Mouse (Mus musculus): ENCODE data around the gene Immp2l.

Immp2l gene

DNA sequence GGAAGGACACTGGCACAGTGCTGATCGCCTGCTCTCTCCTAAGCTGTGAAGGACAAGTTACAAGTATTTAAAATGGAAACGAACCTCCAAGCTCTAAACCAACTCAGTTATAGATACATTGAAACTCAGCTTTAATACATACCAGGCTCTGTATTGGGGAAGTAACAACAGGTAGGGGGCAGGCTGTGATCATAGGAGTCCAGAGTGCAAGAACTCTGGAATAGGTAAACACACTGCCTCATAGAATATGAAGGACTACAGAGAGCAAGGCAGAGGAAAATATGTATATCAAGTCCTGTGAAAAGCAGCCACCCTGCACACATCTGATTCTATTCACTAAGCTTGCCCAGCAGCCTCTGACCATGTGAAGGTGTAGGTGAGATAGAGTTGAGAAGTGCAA, 99.3 kb downstream of the Immp2l start:
- in situ Hi-C loops (cut with MboI; ENCODE audit: unreplicated experiment in 2 of 2) = loop anchor here (5.0 to 25.0 kb wide), 7 partner anchors 364 to 1864 kb away; partner anchors contain the start of gene Lrrn3 (in 2 of the 2)

DNA sequence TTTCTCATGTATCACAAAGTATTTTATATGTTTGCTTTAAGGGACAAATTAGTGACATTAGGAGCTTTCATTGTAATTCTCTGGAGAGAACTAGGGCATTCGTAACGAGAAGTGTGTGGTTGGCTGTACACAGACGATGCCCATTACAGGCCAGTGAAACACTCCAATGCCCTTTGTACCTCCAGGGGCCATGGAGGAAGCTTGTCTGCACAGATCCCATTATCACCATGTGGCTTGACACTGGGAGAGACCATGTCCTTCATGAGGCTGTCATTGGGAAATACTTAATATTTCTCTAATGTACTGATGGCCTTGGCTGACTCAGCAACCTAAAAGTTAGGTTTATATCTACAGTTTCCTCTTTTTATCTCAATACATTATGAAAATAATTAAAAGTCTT, 111.0 kb downstream of the Immp2l start:
- in situ Hi-C loops (cut with MboI; ENCODE audit: unreplicated experiment in 2 of 2) = no loop called here

- in situ Hi-C loops (cut with MboI; ENCODE audit: unreplicated experiment in 2 of 2) = no loop called here
Observed at GRCm38 (mm10) chr12:41159543-41159942, 135.7 kb downstream of the Immp2l start.

GRCm38 (mm10) chr12:41167802-41168201, 143.9 kb downstream of the Immp2l start:
- in situ Hi-C loops (cut with MboI; ENCODE audit: unreplicated experiment in 2 of 2) = no loop called here

- in situ Hi-C loops (cut with MboI; ENCODE audit: unreplicated experiment in 2 of 2) = no loop called here
Observed at GRCm38 (mm10) chr12:41170051-41170450, 146.2 kb downstream of the Immp2l start.

DNA sequence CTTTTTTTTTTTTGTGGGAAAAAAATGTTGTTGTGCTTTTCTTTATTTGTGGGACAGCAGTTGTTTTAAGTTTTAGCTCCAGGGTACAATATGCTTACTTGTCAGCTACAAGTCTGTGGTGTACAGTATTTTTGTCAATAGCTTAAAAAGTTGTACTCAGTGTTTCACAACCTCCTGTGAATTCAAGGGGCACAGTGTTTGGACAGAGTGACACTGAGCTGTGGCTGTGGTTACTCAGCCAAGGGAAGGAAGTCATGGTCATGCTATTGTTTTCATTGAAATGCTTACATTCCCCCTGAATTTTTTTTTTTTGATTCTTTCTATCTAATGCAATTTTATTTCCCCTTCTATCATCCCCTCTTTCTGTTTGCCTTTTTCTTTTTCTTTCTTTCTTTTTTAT, 159.0 kb downstream of the Immp2l start:
- in situ Hi-C loops (cut with MboI; ENCODE audit: unreplicated experiment in 2 of 2) = no loop called here

GRCm38 (mm10) chr12:41185060-41185459, 161.2 kb downstream of the Immp2l start:
- in situ Hi-C loops (cut with MboI; ENCODE audit: unreplicated experiment in 2 of 2) = no loop called here

- in situ Hi-C loops (cut with MboI; ENCODE audit: unreplicated experiment in 2 of 2) = no loop called here
Observed at GRCm38 (mm10) chr12:41185509-41185908, 161.6 kb downstream of the Immp2l start.

DNA sequence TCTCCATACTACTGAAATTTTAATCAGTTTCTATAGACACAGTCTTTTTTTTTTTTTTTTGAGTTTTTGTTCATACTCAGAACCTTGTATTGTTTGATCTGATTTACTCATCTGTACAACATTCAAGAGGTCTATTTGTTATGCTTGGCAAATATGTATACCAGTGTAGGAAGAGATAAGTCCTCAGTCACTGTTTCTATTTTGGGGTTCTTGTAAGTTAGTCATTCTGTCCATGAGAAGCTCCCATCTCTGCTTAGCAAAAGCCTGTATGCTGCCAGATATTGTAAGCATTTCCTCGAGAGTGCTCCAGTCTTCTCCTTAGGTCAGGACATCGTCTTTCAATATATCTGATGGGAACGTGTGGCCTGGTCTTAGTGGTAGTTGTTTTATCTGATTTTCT, 168.9 kb downstream of the Immp2l start:
- in situ Hi-C loops (cut with MboI; ENCODE audit: unreplicated experiment in 2 of 2) = no loop called here

DNA sequence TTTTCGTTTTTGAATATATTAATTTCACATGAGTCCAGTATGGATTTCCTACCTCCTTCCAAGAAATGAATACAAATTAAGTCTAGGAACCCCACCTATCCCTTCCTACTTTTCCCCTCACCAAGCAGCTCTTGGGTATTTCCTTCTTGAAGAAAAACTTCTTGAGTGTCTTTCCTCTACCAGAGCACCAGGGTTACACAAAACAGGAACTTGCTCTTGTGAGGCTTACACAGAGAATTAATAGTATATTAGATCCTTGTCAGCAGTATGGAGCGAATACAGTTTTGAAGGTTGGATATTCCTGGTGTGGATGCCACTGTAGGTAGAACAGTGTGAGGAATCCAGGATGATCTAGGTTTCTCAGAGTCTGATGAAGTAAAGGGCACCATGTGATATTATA, 172.5 kb downstream of the Immp2l start:
- in situ Hi-C loops (cut with MboI; ENCODE audit: unreplicated experiment in 2 of 2) = no loop called here

DNA sequence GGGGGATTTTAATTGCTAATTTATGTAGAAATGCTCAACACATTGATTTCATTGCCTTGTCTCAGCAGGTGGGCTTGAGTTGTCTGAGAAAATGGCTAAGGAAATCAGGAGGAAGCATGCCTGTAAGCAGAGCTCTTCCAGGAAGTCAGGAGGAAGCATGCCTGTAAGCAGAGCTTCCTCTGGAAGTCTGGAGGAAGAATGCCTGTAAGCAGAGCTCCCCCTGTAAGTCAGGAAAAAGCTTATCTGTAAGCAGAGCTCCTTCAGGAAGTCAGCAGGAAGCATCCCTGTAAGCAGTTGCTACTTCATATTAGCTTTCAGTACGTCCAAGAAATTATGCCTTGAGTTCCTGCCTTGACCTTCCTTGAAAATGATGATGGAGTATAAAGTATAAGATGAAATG, 191.3 kb downstream of the Immp2l start:
- in situ Hi-C loops (cut with MboI; ENCODE audit: unreplicated experiment in 2 of 2) = no loop called here

- in situ Hi-C loops (cut with MboI; ENCODE audit: unreplicated experiment in 2 of 2) = no loop called here
Observed at GRCm38 (mm10) chr12:41221893-41222292, 198.0 kb downstream of the Immp2l start.

- in situ Hi-C loops (cut with MboI; ENCODE audit: unreplicated experiment in 2 of 2) = no loop called here
Observed at GRCm38 (mm10) chr12:41223686-41224085, 199.8 kb downstream of the Immp2l start.

GRCm38 (mm10) chr12:41224538-41224937, 200.6 kb downstream of the Immp2l start:
- in situ Hi-C loops (cut with MboI; ENCODE audit: unreplicated experiment in 2 of 2) = no loop called here

GRCm38 (mm10) chr12:41231966-41232365, 208.1 kb downstream of the Immp2l start:
- in situ Hi-C loops (cut with MboI; ENCODE audit: unreplicated experiment in 2 of 2) = no loop called here

- in situ Hi-C loops (cut with MboI; ENCODE audit: unreplicated experiment in 2 of 2) = no loop called here
Observed at GRCm38 (mm10) chr12:41237880-41238279, 214.0 kb downstream of the Immp2l start.

GRCm38 (mm10) chr12:41241221-41241620, 217.3 kb downstream of the Immp2l start:
- in situ Hi-C loops (cut with MboI; ENCODE audit: unreplicated experiment in 2 of 2) = no loop called here

DNA sequence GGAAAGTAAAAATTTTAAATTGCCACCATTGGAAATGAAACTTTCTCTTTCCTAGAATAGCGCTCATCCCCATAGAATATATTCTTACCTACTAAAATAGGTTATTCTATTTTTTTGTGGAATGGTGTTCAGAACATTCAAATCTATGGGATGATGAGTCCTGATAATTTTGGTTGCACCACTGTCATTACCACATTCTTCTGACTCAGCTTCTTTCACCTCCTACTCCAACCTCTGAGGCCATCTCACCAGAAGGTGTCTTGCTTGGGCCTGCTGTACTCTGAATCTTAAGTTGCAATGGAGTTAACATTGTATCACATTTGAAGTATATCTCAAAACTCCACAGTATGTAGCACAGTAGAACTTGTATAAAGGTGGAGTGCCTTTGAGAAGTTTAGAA, 224.4 kb downstream of the Immp2l start:
- in situ Hi-C loops (cut with MboI; ENCODE audit: unreplicated experiment in 2 of 2) = no loop called here

- in situ Hi-C loops (cut with MboI; ENCODE audit: unreplicated experiment in 2 of 2) = no loop called here
Observed at GRCm38 (mm10) chr12:41250123-41250522, 226.2 kb downstream of the Immp2l start.

GRCm38 (mm10) chr12:41257905-41258304, 234.0 kb downstream of the Immp2l start:
- in situ Hi-C loops (cut with MboI; ENCODE audit: unreplicated experiment in 2 of 2) = no loop called here

DNA sequence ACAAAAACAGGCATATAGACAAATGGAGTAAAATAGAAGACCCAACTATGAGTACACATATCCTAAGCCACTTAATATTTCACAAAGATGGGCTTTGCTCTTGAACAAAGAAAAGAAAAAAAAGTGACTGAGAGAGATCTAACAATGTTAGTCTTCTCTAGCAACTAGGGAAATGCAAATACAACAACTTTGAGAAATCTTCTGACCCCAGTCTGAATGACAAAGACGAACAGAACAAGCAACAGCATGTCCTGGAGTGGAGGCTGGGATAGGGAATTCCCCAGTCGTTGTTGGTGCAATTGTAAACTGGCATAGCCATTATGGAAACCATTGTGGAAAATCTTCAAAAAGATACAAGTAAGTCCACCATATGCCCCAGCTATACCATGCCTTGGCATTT, 235.7 kb downstream of the Immp2l start:
- in situ Hi-C loops (cut with MboI; ENCODE audit: unreplicated experiment in 2 of 2) = no loop called here

DNA sequence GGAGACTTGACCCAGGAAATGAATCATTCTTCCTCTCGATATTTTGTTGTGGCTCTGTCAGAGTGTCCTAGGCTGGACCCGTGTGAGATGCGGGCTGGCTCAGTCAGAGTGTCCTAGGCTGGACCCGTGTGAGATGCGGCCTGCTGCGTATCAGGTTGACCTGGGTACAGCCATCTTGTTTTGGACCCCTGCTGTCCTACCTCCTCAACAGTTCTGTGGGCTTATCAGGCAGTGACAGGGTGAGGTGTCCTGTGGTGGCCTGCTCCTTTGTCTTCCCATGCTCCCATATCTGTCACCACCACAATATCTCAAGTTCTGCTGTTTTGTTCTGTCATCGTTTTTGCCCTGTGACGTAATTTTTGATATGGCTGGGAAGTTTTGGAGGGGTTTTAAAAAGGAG, 250.2 kb downstream of the Immp2l start:
- in situ Hi-C loops (cut with MboI; ENCODE audit: unreplicated experiment in 2 of 2) = no loop called here

GRCm38 (mm10) chr12:41275361-41275760, 251.5 kb downstream of the Immp2l start:
- in situ Hi-C loops (cut with MboI; ENCODE audit: unreplicated experiment in 2 of 2) = no loop called here

All from v-Abl transformed pro-B cells (cell line).